Mouse (Mus musculus) right cerebral cortex, postnatal 36 days (tissue): Measurements from ENCODE around the gene Nudt17.
A peak's percentile ranks its signal among the peaks of the same experiment; 100 is the strongest.
"Not testable (repeated sequence)": the region's sequence is repeated elsewhere in the genome, so short reads cannot be mapped to it uniquely, and the experiment has no call there.

Source experiments
- DNase-seq, 2 experiments: peaks; one replicate each; pipeline ENCODE4 v3.0.0; 2022; ENCODE audit warnings: low spot score in 2 of 2, mixed read lengths in 1 of 2

Nudt17 gene

GRCm38 (mm10) chr3:96707903-96708683 lies at the start of gene Nudt17:
Gene Nudt17 (minus strand): TSS chr3:96708562.
- peak; percentile 70 to 72 for DNase-seq

GRCm38 (mm10) chr3:96757691-96758090 lies 49.3 kb upstream of the Nudt17 start:
- no peak for DNase-seq

- no peak for DNase-seq
These were observed 47.6 kb upstream of the Nudt17 start for GRCm38 (mm10) chr3:96755935-96756334.

- no peak for DNase-seq
These were observed 38.5 kb upstream of the Nudt17 start for GRCm38 (mm10) chr3:96746829-96747228.

- DNase-seq, result no peak
These were observed 36.0 kb upstream of the Nudt17 start for GRCm38 (mm10) chr3:96744348-96744747.

GRCm38 (mm10) chr3:96740279-96740678 lies 31.9 kb upstream of the Nudt17 start:
- not testable (repeated sequence) for DNase-seq

GRCm38 (mm10) chr3:96737995-96738394 lies 29.6 kb upstream of the Nudt17 start:
- DNase-seq, result no peak

GRCm38 (mm10) chr3:96737013-96737740 lies 28.8 kb upstream of the Nudt17 start:
- DNase-seq, result no peak

GRCm38 (mm10) chr3:96735200-96735599 lies 26.8 kb upstream of the Nudt17 start:
- DNase-seq, result no peak

GRCm38 (mm10) chr3:96733984-96734383 lies 25.6 kb upstream of the Nudt17 start:
- no peak for DNase-seq

GRCm38 (mm10) chr3:96730785-96731184 lies 22.4 kb upstream of the Nudt17 start:
- DNase-seq, result no peak

GRCm38 (mm10) chr3:96729403-96729784 lies 21.0 kb upstream of the Nudt17 start:
- no peak for DNase-seq

GRCm38 (mm10) chr3:96728634-96729402 lies 20.5 kb upstream of the Nudt17 start:
- DNase-seq, result peak in 1 of 2 experiments; percentile 36

GRCm38 (mm10) chr3:96727828-96728633 lies 19.7 kb upstream of the Nudt17 start:
- no peak for DNase-seq

GRCm38 (mm10) chr3:96727343-96727827 lies 19.0 kb upstream of the Nudt17 start, which contains the start of the genes Polr3c and Rnf115:
Gene Polr3c (minus strand): TSS chr3:96727628.
Gene Rnf115 (plus strand): TSS chr3:96727664.
- DNase-seq, result peak; percentile 93 to 95

GRCm38 (mm10) chr3:96719173-96719572 lies 10.8 kb upstream of the Nudt17 start:
- DNase-seq, result peak in 1 of 2 experiments; percentile 35

- no peak for DNase-seq
These were observed 7.5 kb upstream of the Nudt17 start for GRCm38 (mm10) chr3:96715854-96716253.

GRCm38 (mm10) chr3:96714286-96714685 lies 5.9 kb upstream of the Nudt17 start:
- no peak for DNase-seq

- no peak for DNase-seq
These were observed 312 bp upstream of the Nudt17 start for GRCm38 (mm10) chr3:96708684-96709064.

GRCm38 (mm10) chr3:96706984-96707383 lies 1.4 kb downstream of the Nudt17 start:
- DNase-seq, result no peak

GRCm38 (mm10) chr3:96706217-96706616 lies 2.1 kb downstream of the Nudt17 start:
- DNase-seq, result no peak
